Mouse (Mus musculus) MEL (cell line): ENCODE measurements at regions not wholly inside any gene's neighbourhood (a gene's known extent, or its start where the extent isn't known, plus 50 kb on each side); places are given as distances from the start of the nearest gene placed in this dataset.
A peak's percentile ranks its signal among the peaks of the same experiment; 100 is the strongest.

Source experiments
- DNase-seq: peaks from one replicate; pipeline ENCODE4 v3.0.0; 2011; ENCODE audit warnings: low read depth, low spot score
- H3K27ac ChIP-seq: 2 replicates; pipeline ENCODE4 v1.5.1; 2012; ENCODE audit warnings: low read depth, mild to moderate bottlenecking, control low read depth, low read length, moderate library complexity; ENCODE audit not compliant: control insufficient read depth
- H3K27me3 ChIP-seq, 2 experiments: fragments of 150-350 bp in 1 of 2; sonication (generic) in 1 of 2; 2 replicates each; pipeline ENCODE4 v1.6.1; 2012; ENCODE audit warnings: low read length in 2 of 2, mild to moderate bottlenecking in 2 of 2, improper control_type of control experiment in 1 of 2, moderate library complexity in 1 of 2; ENCODE audit not compliant: insufficient read depth in 2 of 2, control insufficient read depth in 1 of 2
- H3K36me3 ChIP-seq, 2 experiments: 2 replicates each; pipeline ENCODE4 v1.6.1; 2012 to 2014; ENCODE audit warnings: low read length in 2 of 2, improper control_type of control experiment in 1 of 2, inconsistent platforms in 1 of 2, mild to moderate bottlenecking in 1 of 2; ENCODE audit not compliant: insufficient read depth in 2 of 2, control insufficient read depth in 1 of 2
- H3K4me1 ChIP-seq, 2 experiments: fragments of 150-350 bp in 1 of 2; sonication (generic) in 1 of 2; 2 replicates each; pipeline ENCODE4 v1.6.1; 2012; ENCODE audit warnings: low read length in 2 of 2, improper control_type of control experiment in 1 of 2, mild to moderate bottlenecking in 1 of 2; ENCODE audit not compliant: insufficient read depth in 2 of 2, control insufficient read depth in 1 of 2
- H3K4me3 ChIP-seq, 2 experiments: fragments of 150-350 bp in 1 of 2; sonication (generic) in 1 of 2; 2 replicates each; pipeline ENCODE4 v1.5.1; 2012; ENCODE audit warnings: low read depth in 2 of 2, low read length in 2 of 2, mild to moderate bottlenecking in 2 of 2, moderate library complexity in 2 of 2, control low read depth in 1 of 2, improper control_type of control experiment in 1 of 2; ENCODE audit not compliant: control insufficient read depth in 1 of 2, insufficient read depth in 1 of 2
- H3K79me2 ChIP-seq: 2 replicates; pipeline ENCODE4 v1.6.1; 2012; ENCODE audit warnings: mild to moderate bottlenecking, low read length, moderate library complexity; ENCODE audit not compliant: control insufficient read depth, poor library complexity, insufficient read depth
- H3K9ac ChIP-seq: 2 replicates; pipeline ENCODE4 v1.6.1; 2012; ENCODE audit warnings: low read depth, mild to moderate bottlenecking, control low read depth, low read length, moderate library complexity; ENCODE audit not compliant: control insufficient read depth, poor library complexity, severe bottlenecking
- H3K9me3 ChIP-seq: fragments of 150-350 bp; sonication (generic); replicated peaks from 2 replicates; pipeline ENCODE4 v1.6.1; 2012; ENCODE audit warnings: mild to moderate bottlenecking, low read length, improper control_type of control experiment, moderate library complexity; ENCODE audit not compliant: insufficient read depth
- CHD1 ChIP-seq: IDR thresholded peaks from 2 replicates; pipeline ENCODE4 v1.6.1; 2012; ENCODE audit warnings: low read depth, mild to moderate bottlenecking, inconsistent platforms, low read length, improper control_type of control experiment
- EP300 ChIP-seq, 2 experiments: IDR thresholded peaks; 2 replicates each; pipeline ENCODE4 v1.6.1; 2011; ENCODE audit warnings: improper control_type of control experiment in 2 of 2, low read length in 2 of 2, low read depth in 1 of 2, mild to moderate bottlenecking in 1 of 2
- ETS1 ChIP-seq: IDR thresholded peaks from 2 replicates; pipeline ENCODE4 v1.6.1; 2012; ENCODE audit warnings: low read depth, mild to moderate bottlenecking, inconsistent platforms, low read length, improper control_type of control experiment, moderate library complexity
- GATA1 ChIP-seq: IDR thresholded peaks from 2 replicates; pipeline ENCODE4 v1.6.1; 2011; ENCODE audit warnings: low read depth, low read length, improper control_type of control experiment
- MAFK ChIP-seq: IDR thresholded peaks from 2 replicates; pipeline ENCODE4 v1.6.1; 2011; ENCODE audit warnings: low read depth, mild to moderate bottlenecking, low read length, improper control_type of control experiment, borderline replicate concordance
- MEF2A ChIP-seq: IDR thresholded peaks from 2 replicates; pipeline ENCODE4 v1.6.1; 2014; ENCODE audit warnings: low read depth, mild to moderate bottlenecking, inconsistent platforms, low read length, improper control_type of control experiment; ENCODE audit not compliant: poor library complexity, insufficient replicate concordance, severe bottlenecking; ENCODE audit errors: extremely low read depth
- MXI1 ChIP-seq: IDR thresholded peaks from 2 replicates; pipeline ENCODE4 v1.6.1; 2011; ENCODE audit warnings: mild to moderate bottlenecking, low read depth, low read length, improper control_type of control experiment
- POLR2A ChIP-seq, 2 experiments: IDR thresholded peaks; 2 replicates each; pipeline ENCODE4 v1.6.1; 2011 to 2012; ENCODE audit warnings: low read length in 2 of 2, mild to moderate bottlenecking in 2 of 2, control low read depth in 1 of 2, improper control_type of control experiment in 1 of 2, low read depth in 1 of 2, moderate library complexity in 1 of 2; ENCODE audit not compliant: control insufficient read depth in 1 of 2, insufficient read depth in 1 of 2, poor library complexity in 1 of 2
- POLR2AphosphoS5 ChIP-seq: IDR thresholded peaks from 2 replicates; pipeline ENCODE4 v1.6.1; 2012; ENCODE audit warnings: low read depth, borderline replicate concordance, mild to moderate bottlenecking, inconsistent platforms, low read length, moderate library complexity, mixed read lengths
- RAD21 ChIP-seq: IDR thresholded peaks from 2 replicates; pipeline ENCODE4 v1.6.1; 2011; ENCODE audit warnings: mild to moderate bottlenecking, low read depth, low read length, improper control_type of control experiment
- RCOR1 ChIP-seq: IDR thresholded peaks from 2 replicates; pipeline ENCODE4 v1.6.1; 2012; ENCODE audit warnings: low read depth, mild to moderate bottlenecking, inconsistent platforms, low read length, improper control_type of control experiment
- TCF12 ChIP-seq: IDR thresholded peaks from 2 replicates; pipeline ENCODE4 v1.6.1; 2014; ENCODE audit warnings: low read depth, mild to moderate bottlenecking, inconsistent platforms, low read length, improper control_type of control experiment, moderate library complexity
- ZKSCAN1 ChIP-seq: IDR thresholded peaks from 2 replicates; pipeline ENCODE4 v1.6.1; 2012; ENCODE audit warnings: low read depth, mild to moderate bottlenecking, inconsistent platforms, low read length, improper control_type of control experiment, moderate library complexity

DNA sequence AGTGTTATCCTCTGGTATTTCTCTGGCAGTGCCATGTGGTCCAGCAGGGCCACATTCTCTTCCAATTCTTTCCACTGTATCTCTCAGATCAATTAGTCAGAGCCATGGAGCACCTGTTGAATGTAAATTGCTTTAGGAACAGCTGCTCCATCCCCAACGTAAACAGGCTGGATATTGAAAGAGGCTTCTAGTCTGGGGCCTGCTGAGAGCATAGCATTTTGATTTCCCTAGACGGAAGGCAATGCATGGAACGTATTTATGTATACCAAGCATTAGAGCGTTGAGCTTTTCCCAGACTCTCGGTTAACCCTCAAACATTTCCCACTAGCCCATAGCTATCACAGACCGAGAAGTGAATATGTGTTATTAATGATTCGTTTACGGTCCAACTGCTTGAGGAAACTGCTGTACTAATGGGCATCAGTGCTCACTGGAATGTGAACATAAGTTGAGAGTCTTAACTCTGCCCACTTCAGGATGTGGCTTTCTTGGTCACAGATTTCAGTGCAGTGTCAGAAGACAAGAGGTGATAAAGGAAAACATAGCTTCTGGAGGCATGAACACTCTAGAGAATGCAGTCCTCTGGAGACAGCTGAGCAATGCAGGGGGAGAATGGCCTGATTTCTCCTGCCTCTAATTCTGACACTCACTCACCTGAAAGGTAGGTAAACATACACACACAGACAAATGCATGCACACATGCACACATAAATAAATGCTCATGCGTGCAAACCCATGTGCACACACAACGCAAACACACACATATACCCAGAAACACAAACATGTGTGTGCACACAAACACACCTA is 86.8 kb downstream of the Rchy1 start:
- peak; percentile 51 for DNase-seq
- H3K27ac ChIP-seq: no peak overlapping the region
- H3K4me1 ChIP-seq: peaks cover 0 to 12% of the 10 kb centered on the region in 2 experiments; a peak in 2 of 4 replicates
- no peaks in the 10 kb centered on the region for H3K9me3 ChIP-seq
- H3K36me3 ChIP-seq: peaks cover 0 to 10% of the 10 kb centered on the region in 2 experiments; a peak in 2 of 4 replicates
- no peaks in the 10 kb centered on the region for H3K79me2 ChIP-seq
- no peak overlapping the region for H3K4me3 ChIP-seq
- no peaks in the 10 kb centered on the region for H3K27me3 ChIP-seq
- no peak overlapping the region for H3K9ac ChIP-seq
- TF ChIP-seq POLR2AphosphoS5: no peak
- TF ChIP-seq EP300 (IDR thresholded peaks at IDR 0.05; ENCODE audit: low read depth in 1 of 2, low read length in 2 of 2): peak in 1 of 2 experiments; percentile 40; a peak in 2 of 4 replicates
- TF ChIP-seq RCOR1: peak; percentile 62

- no peaks in the 10 kb centered on the region for H3K79me2 ChIP-seq
- no peak for DNase-seq
- no peaks in the 10 kb centered on the region for H3K27me3 ChIP-seq
- H3K4me1 ChIP-seq: peaks cover 0 to 26% of the 10 kb centered on the region in 2 experiments; a peak in 2 of 4 replicates
- H3K9ac ChIP-seq: no peak overlapping the region
- TF ChIP-seq POLR2AphosphoS5: no peak
- TF ChIP-seq ZKSCAN1: no peak
- no peaks in the 10 kb centered on the region for H3K9me3 ChIP-seq
- H3K4me3 ChIP-seq: no peak overlapping the region
- no peak overlapping the region for H3K27ac ChIP-seq
- peaks cover 0 to 14% of the 10 kb centered on the region in 2 experiments; a peak in 2 of 4 replicates for H3K36me3 ChIP-seq
These were observed 90.1 kb downstream of the Rchy1 start for GRCm38 (mm10) chr5:91872816-91873215.

DNA sequence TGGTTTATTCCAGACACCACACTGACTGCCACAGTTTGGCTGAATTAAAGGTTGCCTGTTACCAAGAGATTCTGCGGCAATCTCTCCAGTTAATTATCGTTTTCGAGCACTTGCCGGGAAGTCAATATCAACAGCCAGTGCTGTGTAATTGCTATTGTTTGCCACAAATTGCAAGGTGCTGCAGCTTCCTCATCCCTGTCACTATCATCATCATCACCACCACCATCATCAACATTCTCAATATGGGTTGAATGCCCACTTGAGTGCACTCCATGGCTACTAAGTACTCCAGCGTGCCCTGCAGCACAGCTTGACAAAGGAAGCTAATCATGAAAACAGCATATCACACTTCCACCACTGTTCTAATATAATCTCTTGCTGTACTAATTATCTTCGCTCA is 93.1 kb downstream of the Rchy1 start:
- Histone ChIP-seq H3K27me3 (no peaks in the 10 kb centered on the region), H3K9ac (peak overlapping the region; percentile 49), H3K4me1 (peaks cover 20 to 38% of the 10 kb centered on the region in 2 experiments), H3K4me3 (peak overlapping the region; percentile 38 to 45), H3K27ac (peak overlapping the region; percentile 85), H3K79me2 (no peaks in the 10 kb centered on the region), H3K36me3 (peaks cover 0 to 31% of the 10 kb centered on the region in 2 experiments; a peak in 2 of 4 replicates), H3K9me3 (no peaks in the 10 kb centered on the region)
- no peak for TF ChIP-seq MAFK
- TF ChIP-seq MEF2A: no peak
- TF ChIP-seq EP300 (IDR thresholded peaks at IDR 0.05; ENCODE audit: low read depth in 1 of 2, low read length in 2 of 2): peak; percentile 61 to 69
- TF ChIP-seq TCF12: peak; percentile 65
- no peak for TF ChIP-seq POLR2A (IDR thresholded peaks at IDR 0.05; ENCODE audit: control insufficient read depth in 1 of 2, insufficient read depth in 1 of 2, low read depth in 1 of 2, low read length in 2 of 2, poor library complexity in 1 of 2)
- TF ChIP-seq GATA1: peak; percentile 59
- TF ChIP-seq MXI1: no peak
- 0 out of 2 replicates have a peak, but pooled peaks have one; percentile 10 for TF ChIP-seq ETS1
- no peak for TF ChIP-seq CHD1
- no peak for TF ChIP-seq RAD21
- peak; percentile 31; the same call in 1 of the 2 replicates for TF ChIP-seq RCOR1
- peak; percentile 54 for DNase-seq
